Mouse (Mus musculus) NIH3T3 (cell line): ENCODE data around the gene Atg10.
"Not testable (repeated sequence)": the region's sequence is repeated elsewhere in the genome, so short reads cannot be mapped to it uniquely, and the experiment has no call there.

ENCODE experiments used
- DNase-seq: peaks from one replicate; pipeline ENCODE4 v3.0.0-alpha.2; 2012; ENCODE audit warnings: low read depth

Atg10 gene

DNA sequence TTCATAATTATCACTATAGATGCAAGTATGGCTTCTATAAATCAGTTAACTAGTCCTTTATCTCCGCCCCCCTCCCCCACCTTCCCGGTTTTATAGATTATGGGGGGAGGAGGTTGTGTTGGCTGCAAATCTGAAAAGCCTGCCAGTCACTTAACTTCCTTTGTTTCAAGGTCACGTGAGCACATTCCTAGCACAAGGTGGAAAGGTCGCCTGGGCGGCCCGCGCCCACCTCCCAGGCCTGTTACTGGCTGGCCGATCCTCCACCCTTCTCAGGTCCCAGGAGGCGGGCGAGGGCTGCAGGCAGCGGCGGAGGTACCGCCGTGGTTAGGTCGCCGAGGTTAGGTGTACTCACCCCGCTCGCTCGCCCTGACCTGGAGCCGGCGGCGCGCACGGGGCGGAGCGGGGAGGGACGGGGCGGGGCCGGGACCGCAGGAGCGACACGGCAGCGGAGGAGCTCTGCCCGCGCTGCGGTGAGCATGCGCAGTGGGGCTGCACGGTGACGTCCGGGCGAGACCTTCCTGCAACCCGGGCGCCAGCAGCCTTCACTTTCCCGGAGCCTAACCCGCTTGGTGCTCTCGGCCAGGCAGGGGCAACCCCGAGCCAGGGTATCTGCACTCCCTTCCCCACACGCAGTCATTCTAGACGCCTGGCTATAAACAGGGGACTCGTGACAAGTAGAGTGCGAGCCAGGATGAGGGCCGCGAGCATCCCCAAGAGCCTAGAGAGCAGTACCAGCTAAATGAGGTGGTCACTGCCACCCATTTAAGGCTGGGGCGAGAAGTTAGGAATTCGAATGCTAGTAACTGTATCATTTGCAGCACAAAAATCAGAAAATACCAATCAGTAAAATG, at the start of gene Atg10:
Gene Atg10 (minus strand): TSS at position 382 of the 851 bp plus-strand sequence.
- DNase-seq = peak; percentile 94

DNA sequence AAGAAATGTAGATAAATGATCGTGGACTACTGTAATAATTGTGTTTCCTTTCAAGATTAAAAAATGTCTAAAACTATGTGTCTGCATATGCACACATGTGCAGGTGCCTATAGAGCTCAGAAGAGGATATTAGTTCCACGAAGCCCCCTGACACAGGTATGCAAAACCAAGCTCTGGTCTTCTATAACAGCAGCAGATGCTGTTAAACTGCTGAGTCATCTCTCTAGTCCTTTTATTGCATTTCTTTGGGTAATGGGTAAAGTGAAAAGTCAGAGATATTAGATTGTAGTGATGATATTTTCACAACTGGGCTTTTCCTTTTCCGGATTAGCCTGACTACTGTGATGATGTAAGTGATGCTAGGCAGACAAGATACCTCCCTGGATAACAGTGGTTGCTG, 28.6 kb upstream of the Atg10 start:
- DNase-seq = no peak

DNA sequence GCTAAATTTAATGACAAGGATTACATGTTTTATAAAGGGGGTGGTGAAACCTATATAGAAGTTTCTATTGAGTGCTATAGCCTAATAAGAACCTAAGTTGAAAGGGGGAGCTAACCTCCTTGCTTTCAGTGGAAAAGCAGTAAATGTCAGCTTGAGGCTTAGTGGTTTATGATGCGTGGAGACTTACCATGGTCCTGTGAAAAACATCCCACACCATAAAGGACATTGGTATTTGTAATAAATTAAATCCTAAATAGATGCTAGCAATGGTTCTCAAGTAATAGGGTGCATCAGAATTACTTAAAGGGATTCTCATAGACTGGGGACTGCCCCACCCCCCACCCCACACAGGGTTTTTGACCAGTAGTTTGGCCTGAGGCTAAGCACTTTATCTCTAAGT, 27.9 kb upstream of the Atg10 start:
- DNase-seq = no peak

DNA sequence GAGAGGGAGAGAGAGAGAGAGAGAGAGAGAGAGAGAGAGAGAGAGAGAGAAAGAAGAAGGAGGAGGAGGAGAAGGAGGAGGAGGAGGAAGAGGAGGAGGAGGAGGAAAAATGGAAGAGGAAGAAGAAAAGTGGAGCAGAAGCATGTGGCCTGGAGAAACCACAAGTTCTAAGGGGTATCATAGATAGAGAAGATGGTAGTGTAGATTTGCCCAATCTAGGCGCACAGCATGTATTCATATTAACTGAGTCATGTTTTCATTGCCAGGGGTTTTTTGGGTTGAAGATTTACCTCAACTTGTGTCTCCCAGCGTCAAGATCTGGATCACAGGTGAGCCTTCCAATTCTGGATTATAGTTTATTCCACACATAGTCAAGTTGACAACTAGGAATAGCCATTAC, 26.3 kb upstream of the Atg10 start:
- DNase-seq = not testable (repeated sequence)

- DNase-seq = no peak
Observed at GRCm38 (mm10) chr13:91246472-91246871, 22.7 kb upstream of the Atg10 start.

DNA sequence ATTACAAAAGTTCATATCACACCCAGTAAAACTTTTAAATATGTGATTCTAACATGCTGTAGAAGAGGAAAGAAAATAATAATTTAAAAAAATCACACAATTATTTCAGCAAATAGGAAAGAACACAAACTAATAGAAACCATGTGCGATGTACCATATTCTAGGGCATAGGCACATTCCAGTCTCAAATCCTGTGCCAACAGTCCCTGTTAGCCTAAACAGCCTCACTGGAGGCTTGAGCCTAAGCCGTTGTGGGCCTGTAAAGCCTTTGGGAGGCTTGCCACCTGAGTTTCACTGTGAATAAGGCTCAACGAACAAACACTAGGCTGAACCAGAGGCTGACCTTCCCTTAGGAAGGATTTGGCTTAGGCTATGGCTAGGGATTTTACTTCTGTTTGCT, 14.2 kb upstream of the Atg10 start:
- DNase-seq = peak; percentile 40

DNA sequence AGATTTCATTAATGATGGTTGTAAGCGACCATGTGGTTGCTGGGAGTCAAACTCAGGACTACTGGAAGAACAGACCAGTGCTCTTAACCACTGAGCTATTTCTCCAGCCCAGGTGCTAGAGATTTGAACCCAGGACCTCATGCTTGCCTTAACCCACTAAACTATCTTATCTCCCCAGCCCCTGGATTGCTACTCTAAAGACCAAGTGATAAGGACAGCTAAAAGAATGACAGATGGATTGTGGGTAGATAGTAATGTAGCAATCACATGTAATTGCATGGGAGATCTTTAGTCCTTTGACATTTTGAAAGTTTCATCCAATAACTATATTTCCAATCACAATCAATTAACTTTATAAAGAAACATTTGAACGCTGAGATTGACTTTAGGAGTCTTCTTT, 13.1 kb upstream of the Atg10 start:
- no peak for DNase-seq

DNA sequence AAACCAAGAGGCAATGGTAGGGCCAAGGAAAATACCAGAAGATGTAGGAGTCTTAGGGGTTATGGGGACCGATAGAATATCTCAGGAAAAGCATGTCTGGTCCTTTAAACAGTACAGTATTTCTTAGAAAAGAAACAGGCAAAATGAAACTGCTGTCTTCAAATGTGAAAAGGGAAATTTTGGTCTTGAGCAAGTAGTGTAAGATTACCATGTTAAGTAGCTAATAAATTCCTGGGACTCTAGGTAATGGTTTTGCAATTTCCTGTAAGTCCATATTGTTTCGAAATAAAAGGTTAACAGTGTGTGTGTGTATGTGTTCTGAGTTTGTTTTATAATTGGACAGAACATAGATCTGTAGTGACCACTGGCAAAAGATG, 658 bp upstream of the Atg10 start:
- DNase-seq = peak; percentile 64

DNA sequence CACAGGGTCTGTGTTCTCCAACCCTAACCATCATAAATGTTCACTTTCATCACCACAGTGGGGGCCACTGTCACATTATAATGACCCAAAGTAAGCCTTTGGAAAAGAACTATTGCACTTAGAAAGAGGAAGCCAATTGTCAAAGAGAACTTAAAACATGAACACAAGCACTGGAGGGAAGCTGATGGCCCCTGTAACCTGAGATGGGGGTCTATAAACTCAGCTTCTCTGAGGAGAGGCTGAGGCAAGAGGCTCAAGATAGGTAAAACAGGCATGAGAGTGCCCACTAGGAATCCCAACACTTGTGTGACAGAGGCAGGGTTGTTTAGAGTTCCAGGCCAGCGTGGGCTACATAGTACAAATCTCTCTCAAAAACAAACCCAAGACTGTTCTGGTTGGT, 705 bp downstream of the Atg10 start:
- no peak for DNase-seq

- no peak for DNase-seq
Observed at GRCm38 (mm10) chr13:91221696-91222095, 2.1 kb downstream of the Atg10 start.

GRCm38 (mm10) chr13:91217691-91218090, 6.1 kb downstream of the Atg10 start:
- DNase-seq = no peak

DNA sequence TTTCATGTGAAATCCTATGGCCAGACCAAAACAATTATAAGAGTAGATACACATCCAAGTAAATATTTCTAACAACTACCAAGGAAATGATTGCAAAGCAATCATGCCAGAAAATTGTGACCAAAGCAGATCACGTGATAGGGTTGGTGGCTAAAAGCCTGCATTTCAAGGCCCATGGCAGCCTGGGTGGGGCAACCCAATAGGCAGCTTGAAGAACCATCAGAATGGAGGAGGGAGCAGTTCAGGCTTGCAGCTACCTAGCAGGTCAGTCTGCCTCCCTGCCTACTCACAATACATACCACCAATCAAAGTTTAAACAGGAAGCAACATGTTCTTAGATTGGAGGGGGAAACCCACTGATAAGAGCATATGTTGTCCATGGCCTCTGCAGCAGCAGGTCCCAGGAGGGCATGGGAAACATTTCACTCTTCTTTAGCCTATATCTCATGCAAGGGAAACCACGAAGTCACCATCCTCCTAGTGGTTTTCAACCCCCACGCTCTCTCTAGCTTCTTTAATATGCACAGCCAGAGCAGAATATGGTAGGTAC, 7.0 kb downstream of the Atg10 start:
- no peak for DNase-seq

- DNase-seq = no peak
Observed at GRCm38 (mm10) chr13:91212958-91213357, 10.8 kb downstream of the Atg10 start.

- DNase-seq = peak; percentile 66
Observed at GRCm38 (mm10) chr13:91206237-91206636, 17.5 kb downstream of the Atg10 start.

DNA sequence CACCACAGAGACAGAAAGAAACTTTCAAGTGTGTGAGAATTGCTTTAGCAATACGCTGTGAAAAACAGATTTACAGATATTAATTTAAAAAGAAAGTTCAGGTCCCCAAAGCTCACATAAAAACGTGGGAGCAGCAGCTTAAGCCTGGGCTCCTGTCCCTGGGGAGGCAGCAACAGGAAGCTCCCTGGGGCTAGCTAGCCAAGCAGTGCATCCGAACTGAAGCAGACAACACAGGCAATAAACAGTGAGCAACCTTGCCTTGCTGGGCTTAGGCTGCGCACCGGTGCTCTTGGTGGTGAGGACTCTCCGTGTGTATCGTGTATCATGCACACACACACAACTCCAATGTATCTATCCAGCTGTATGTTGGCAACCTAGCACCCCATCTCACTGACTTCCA, 21.2 kb downstream of the Atg10 start:
- DNase-seq = no peak

DNA sequence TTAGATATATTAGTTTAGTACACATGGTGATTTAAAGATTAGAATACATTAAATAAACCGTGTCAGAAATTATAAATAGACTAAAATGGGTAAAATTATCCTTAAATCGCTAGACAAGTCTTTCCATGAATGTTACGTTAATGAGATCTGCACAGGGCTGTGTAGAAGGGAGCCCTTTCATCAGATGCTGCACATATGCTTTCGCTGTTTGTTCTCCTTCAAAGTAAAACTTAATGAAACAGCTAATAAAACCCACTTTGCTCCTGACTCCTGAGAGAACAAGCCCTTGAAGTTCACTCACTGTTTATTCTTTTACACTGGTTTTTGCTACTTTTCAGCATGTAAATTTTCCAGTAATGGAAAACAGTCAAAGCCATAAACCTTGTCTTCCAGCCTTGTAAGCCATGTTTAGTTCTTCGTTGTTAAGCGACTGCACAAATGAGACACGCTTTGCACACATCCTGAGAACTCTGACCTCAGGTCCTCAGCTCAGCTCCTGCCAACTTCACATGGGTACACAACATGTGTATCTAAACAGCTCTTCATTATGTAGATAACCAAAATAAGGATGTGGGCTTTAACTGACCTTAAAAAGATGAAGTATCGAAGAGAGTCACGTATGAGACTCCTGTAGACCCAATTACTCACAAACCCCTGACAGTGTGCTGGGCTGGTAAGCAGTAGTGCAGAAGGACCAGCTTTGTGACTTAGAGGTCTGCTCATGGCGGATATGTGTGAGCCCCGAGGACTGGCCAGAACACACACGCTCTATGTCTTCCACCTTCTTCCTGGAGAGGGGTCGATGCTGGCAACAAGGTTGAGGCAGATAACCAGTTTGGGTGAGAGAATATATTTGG, 36.2 kb downstream of the Atg10 start:
- DNase-seq = no peak

GRCm38 (mm10) chr13:91185248-91185867, 38.4 kb downstream of the Atg10 start:
- DNase-seq = no peak

- DNase-seq = no peak
Observed at GRCm38 (mm10) chr13:91184226-91184625, 39.5 kb downstream of the Atg10 start.

- no peak for DNase-seq
Observed at GRCm38 (mm10) chr13:91180364-91180763, 43.4 kb downstream of the Atg10 start.

DNA sequence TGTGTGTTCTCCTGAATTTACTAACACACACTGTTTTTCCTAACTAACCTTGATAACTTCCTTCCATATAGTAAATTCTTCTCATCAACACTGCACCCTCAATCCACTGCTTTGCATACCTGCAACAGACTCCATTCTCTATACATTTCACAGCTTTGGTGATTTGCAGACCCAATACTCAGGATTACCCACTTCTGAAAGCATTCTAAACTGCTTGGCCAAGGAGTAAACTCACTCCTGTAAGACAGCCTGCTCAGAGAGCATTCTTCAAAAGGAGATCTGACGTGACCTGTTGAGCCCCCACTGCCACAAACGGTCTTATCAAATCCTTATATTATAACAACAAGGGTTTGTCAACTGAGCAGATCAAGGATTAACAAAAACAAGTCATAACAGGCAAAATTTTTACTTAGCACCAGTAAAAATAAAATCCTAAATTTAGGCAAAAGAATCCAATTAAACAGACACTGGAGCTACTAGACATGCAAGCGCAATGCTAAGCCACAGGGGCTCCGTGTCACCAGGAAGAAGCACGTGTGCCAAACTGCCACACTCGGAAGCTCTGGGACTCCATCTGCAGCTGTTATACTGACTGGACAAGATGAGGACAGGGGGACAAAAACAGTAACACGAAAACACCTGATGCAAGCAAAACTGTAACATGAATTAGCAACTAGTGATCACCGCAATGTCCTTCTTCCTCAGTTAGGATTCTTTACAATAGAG, 44.4 kb downstream of the Atg10 start:
- DNase-seq = no peak

GRCm38 (mm10) chr13:91178428-91179160, 45.2 kb downstream of the Atg10 start:
- DNase-seq = no peak
